Mouse (Mus musculus): ENCODE measurements around the gene Gad2. TPM values are rescaled to one million over a fixed set of nuclear protein-coding genes. Genes with fewer than 3 reads are reported as not detected.

The Gad2 gene
- polyA plus RNA-seq, 1 experiment from 2014 or later, result 90.4 TPM

DNA sequence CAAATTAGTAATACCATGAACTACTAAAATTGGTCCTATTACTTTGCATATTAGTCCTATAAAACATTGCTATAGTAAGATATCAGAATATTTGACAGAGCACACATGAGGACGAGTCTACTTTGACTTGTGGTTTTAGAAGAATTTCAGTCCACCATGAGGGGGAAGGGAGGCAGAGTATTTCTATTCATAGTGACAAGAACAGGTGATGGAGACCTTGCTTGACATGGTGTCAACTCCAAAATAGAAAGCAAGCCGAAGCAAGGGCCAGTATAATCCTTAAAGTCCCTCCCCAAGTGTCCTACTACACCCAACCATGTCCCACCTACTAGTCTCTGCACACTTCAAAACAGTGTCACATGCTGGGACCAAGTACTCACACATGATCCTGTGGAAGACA, 114.1 kb downstream of the Gad2 start:
- Histone ChIP-seq H3K4me2 (no peak overlapping the region), H3K9ac (no peak overlapping the region), H3K4me1 (no peaks in the 10 kb centered on the region), H3K27ac (no peak overlapping the region), H3K9me3 (replicated peaks) (no peaks in the 10 kb centered on the region), H3K36me3 (ENCODE audit: poor library complexity, severe bottlenecking) (no peaks in the 10 kb centered on the region), H3K4me3 (no peak overlapping the region), H3K27me3 (no peaks in the 10 kb centered on the region)
- no peak for ATAC-seq
- WGBS, result 74% methylated on average over 2 of the region's 2 CpGs

DNA sequence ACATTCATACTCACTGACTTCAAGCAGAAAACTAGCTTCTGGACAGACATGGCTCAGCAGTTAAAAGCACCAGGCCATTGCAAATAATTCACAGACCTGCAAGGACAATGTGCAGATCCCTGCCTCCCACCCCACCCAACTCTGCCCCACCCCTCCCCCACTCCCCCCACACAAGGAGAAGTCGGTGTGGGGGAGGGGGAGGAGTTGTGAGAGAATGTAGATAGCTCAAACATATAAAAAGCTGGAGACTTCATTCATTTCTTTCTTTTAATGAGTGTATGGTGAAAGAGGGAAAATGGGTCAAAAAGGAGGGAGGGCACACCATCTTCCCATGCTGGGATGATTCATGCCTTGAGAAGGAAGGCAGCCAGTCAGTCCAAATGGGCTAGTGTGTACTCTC, 117.4 kb downstream of the Gad2 start:
- no peaks in the 10 kb centered on the region for H3K27me3 ChIP-seq
- no peaks in the 10 kb centered on the region for H3K9me3 ChIP-seq (replicated peaks)
- WGBS, result 53% methylated on average over 1 of the region's 1 CpGs
- H3K4me1 ChIP-seq, result no peaks in the 10 kb centered on the region
- H3K4me3 ChIP-seq, result no peak overlapping the region
- H3K9ac ChIP-seq, result no peak overlapping the region
- H3K4me2 ChIP-seq, result no peak overlapping the region
- no peaks in the 10 kb centered on the region for H3K36me3 ChIP-seq (ENCODE audit: poor library complexity, severe bottlenecking)
- ATAC-seq, result no peak
- no peak overlapping the region for H3K27ac ChIP-seq

DNA sequence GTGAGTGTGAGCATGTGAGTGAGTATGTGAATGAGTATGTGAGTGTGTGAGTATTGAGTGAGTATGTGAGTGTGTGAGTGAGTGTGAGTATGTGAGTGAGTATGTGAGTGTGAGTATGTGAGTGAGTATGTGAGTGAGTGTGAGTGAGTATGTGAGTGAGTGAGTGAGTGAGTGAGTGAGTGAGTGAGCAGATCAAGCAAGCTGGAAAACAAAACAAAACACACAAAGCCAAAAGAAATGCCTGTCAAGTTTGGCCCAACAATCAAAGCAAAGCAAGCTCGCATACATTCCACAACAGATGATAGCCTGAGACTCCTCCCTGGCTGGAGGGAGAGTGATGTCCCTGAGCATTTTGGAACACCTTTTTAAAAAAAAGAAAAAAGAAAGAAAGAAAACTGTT, 118.4 kb downstream of the Gad2 start:
- WGBS, result 64% methylated on average over 1 of the region's 1 CpGs

DNA sequence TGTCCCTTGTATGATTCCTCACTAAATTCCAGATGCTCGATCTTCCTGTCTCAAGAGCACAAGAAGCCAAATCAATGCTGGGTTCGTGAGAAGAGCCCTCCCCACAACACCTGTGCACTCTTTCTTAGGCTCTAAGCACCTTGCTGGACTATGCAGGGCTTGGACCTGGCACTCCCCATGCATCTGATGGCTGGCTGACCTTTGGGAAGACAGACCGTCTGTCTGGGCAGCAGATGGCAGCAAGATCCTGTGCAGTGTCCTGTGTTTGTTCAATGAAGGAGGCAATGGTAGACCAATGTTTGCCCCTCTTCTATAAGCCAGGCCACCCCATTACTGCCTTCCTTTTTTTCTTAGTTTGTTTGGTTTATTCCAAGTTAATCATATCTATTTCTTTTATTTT, 119.2 kb downstream of the Gad2 start:
- Histone ChIP-seq H3K9me3 (replicated peaks) (no peaks in the 10 kb centered on the region), H3K9ac (no peak overlapping the region), H3K4me1 (no peaks in the 10 kb centered on the region), H3K4me3 (no peak overlapping the region), H3K4me2 (no peak overlapping the region), H3K27ac (no peak overlapping the region), H3K27me3 (no peaks in the 10 kb centered on the region), H3K36me3 (ENCODE audit: poor library complexity, severe bottlenecking) (no peaks in the 10 kb centered on the region)
- WGBS, result 64% methylated on average over 3 of the region's 3 CpGs
- ATAC-seq, result no peak

More for the DNA sequence above, 118.4 kb downstream of the Gad2 start:
- H3K4me2 ChIP-seq, result no peak overlapping the region
- no peaks in the 10 kb centered on the region for H3K4me1 ChIP-seq
- no peak for ATAC-seq
- H3K4me3 ChIP-seq, result no peak overlapping the region
- no peaks in the 10 kb centered on the region for H3K9me3 ChIP-seq (replicated peaks)
- H3K36me3 ChIP-seq (ENCODE audit: poor library complexity, severe bottlenecking), result no peaks in the 10 kb centered on the region
- H3K27ac ChIP-seq, result no peak overlapping the region
- no peak overlapping the region for H3K9ac ChIP-seq
- no peaks in the 10 kb centered on the region for H3K27me3 ChIP-seq

Small RNAs within 50 kb of the gene (microRNA-seq; reads per million reads assigned to microRNA genes)
- gene Gm23636 (not detected), gene Mir3967 (not detected)

Other genes with a start within 250 kb of the Gad2 start
- gene Apbb1ip, start 151.9 kb downstream of the Gad2 start, polyA plus RNA-seq (2015; fragmentation: Nextera tagmentation; extraction: Ambion mirVana), result 0.44 and 0.61 TPM in 2 replicates